Mouse (Mus musculus): ENCODE measurements around the gene Gm17482.

Gm17482 gene

DNA sequence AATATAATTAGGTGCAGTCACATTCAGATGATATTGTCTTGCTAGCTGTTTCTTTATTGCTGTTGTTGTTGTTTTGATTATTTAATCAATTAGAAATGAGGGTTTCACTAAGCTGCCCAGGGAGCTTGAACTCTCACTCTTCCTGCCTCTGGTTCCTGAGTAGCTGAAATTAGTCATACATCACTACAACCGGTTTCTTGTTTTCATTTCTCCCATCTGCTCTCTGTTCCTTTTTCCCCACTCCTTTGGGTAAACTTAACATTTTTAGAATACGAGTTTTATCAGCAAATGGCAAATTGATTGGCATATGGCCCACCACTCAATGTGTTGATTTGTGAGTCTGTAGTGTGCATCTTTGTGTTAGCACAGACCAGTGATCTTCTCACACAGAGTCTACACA, 80.0 kb downstream of the Gm17482 start:
- no peak for DNase-seq
